Comparison of ENCODE assay signal across 8 mouse cellular contexts in the genomic region with DNA sequence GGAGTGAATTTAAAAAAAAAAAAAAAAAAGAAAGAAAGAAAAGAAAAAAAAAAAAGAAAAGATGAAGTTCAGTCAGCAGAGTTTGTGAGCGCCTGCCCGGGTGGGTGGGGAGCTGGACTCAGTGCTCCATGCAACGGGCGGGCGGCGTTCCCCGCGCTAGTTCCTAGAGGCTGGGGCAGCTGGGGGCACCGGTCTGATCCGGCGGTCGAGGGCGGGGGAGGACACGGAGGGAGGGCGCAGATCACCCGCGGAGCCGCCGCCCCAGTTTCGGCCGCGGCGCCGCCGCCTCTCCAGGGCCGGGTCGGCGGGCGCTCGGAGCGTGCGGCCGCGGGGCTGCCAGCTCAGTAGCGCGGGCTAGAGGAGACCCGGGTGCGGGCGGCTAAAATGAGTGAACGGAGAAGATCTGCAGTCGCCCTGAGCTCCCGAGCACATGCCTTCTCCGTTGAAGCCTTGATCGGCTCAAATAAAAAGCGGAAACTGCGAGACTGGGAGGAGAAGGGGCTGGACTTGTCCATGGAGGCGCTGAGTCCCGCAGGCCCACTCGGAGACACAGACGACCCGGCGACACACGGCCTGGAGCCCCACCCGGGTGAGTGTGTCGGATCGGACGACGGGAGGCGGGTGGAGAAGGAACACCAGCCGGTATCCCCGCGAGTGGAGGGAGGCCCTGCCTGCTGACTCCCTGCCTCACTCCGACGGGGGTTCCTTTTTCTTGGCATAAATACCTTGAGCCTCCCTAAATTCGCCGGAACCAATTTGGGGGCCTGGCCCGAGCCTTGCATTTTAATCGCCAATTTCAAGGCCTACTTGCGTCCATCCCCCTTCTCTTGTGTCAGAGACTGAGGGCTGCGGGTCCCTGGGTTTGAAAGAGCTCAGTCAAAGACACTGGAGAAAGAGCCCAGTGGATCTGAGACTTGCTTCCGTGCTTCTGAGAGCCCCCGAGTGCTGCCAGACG. TPM values are rescaled to one million over a fixed set of nuclear protein-coding genes. Genes with fewer than 3 reads are reported as not detected.
DNase-seq lines count a peak whose midpoint lies in the region; ATAC-seq and TF ChIP-seq lines count a peak whose summit lies in the region.

No protein-coding gene starts in this region.

- WGBS in forebrain, embryonic 12.5 days = under 1% methylated on average over 73 of the region's 73 CpGs
- under 1% methylated on average over 73 of the region's 73 CpGs for WGBS in hindbrain, embryonic 14.5 days
- under 1% methylated on average over 73 of the region's 73 CpGs for WGBS in lung, embryonic 16.5 days
- under 1% methylated on average over 72 of the region's 73 CpGs for WGBS in stomach, embryonic 14.5 days

- 0 out of 6 replicates have a peak, but pooled peaks of 1 of the 3 experiments have one; percentile 2 for TF ChIP-seq CTCF in MEL (IDR thresholded peaks at IDR 0.05 in 2 of 3, conservative IDR thresholded peaks at IDR 0.05 in 1 of 3; ENCODE audit: control insufficient read depth in 1 of 3, insufficient read depth in 1 of 3, low read depth in 2 of 3, low read length in 3 of 3, poor library complexity in 1 of 3, severe bottlenecking in 1 of 3)

- no peaks in the 10 kb centered on the region for H3K27me3 ChIP-seq in MEL (ENCODE audit: control insufficient read depth in 1 of 2, insufficient read depth in 2 of 2, low read length in 2 of 2)
- peaks cover 99% of the 10 kb centered on the region for H3K27me3 ChIP-seq in forebrain, embryonic 12.5 days
- H3K27me3 ChIP-seq in hindbrain, embryonic 14.5 days (ENCODE audit: control insufficient read depth, insufficient read depth, low read length) = peaks cover 96% of the 10 kb centered on the region
- H3K27me3 ChIP-seq in lung, embryonic 16.5 days (ENCODE audit: control insufficient read depth, insufficient read depth, low read depth, low read length) = peaks cover 93% of the 10 kb centered on the region
- peaks cover 68% of the 10 kb centered on the region for H3K27me3 ChIP-seq in stomach, embryonic 14.5 days (ENCODE audit: control insufficient read depth, insufficient read depth, low read length)

- H3K36me3 ChIP-seq in MEL (ENCODE audit: control insufficient read depth in 1 of 2, insufficient read depth in 2 of 2, low read length in 2 of 2) = peaks cover 0 to 3% of the 10 kb centered on the region in 2 experiments; a peak in 1 of 4 replicates
- H3K36me3 ChIP-seq in forebrain, embryonic 12.5 days (replicated peaks) = no peaks in the 10 kb centered on the region
- H3K36me3 ChIP-seq in hindbrain, embryonic 14.5 days (replicated peaks; ENCODE audit: control insufficient read depth, insufficient read depth) = no peaks in the 10 kb centered on the region
- H3K36me3 ChIP-seq in lung, embryonic 16.5 days (ENCODE audit: control insufficient read depth, insufficient read depth, low read length) = no peaks in the 10 kb centered on the region
- no peaks in the 10 kb centered on the region for H3K36me3 ChIP-seq in stomach, embryonic 14.5 days (ENCODE audit: control insufficient read depth, insufficient read depth, low read length)

- TF ChIP-seq EP300 in MEL (IDR thresholded peaks at IDR 0.05; ENCODE audit: low read depth in 1 of 2, low read length in 2 of 2) = no peak

- peaks cover 30% of the 10 kb centered on the region for H3K79me2 ChIP-seq in MEL (ENCODE audit: control insufficient read depth, insufficient read depth, low read length, poor library complexity)

- peak overlapping the region; percentile 87 to 99 for H3K4me3 ChIP-seq in MEL (ENCODE audit: control insufficient read depth in 1 of 2, insufficient read depth in 1 of 2, low read depth in 2 of 2, low read length in 2 of 2)
- H3K4me3 ChIP-seq in forebrain, embryonic 12.5 days (replicated peaks) = peak overlapping the region; percentile 38
- peak overlapping the region; percentile 23 for H3K4me3 ChIP-seq in hindbrain, embryonic 14.5 days (replicated peaks; ENCODE audit: low read length)
- H3K4me3 ChIP-seq in lung, embryonic 16.5 days (ENCODE audit: low read length) = peak overlapping the region; percentile 51
- H3K4me3 ChIP-seq in stomach, embryonic 14.5 days (ENCODE audit: low read depth, low read length) = peak overlapping the region; percentile 30

- H3K4me2 ChIP-seq in forebrain, embryonic 12.5 days = peak overlapping the region; percentile 60
- peak overlapping the region; percentile 46 for H3K4me2 ChIP-seq in hindbrain, embryonic 14.5 days (replicated peaks)
- H3K4me2 ChIP-seq in lung, embryonic 16.5 days (ENCODE audit: low read depth, low read length) = peak overlapping the region; percentile 73
- H3K4me2 ChIP-seq in stomach, embryonic 14.5 days (replicated peaks; ENCODE audit: low read depth, low read length) = peak overlapping the region; percentile 70

- peak overlapping the region; percentile 81 for H3K27ac ChIP-seq in MEL (ENCODE audit: control insufficient read depth, low read depth, low read length)
- 0 out of 2 replicates have a peak overlapping the region, but pooled peaks have one; percentile 13 for H3K27ac ChIP-seq in forebrain, embryonic 12.5 days
- H3K27ac ChIP-seq in hindbrain, embryonic 14.5 days = no peak overlapping the region
- no peak overlapping the region for H3K27ac ChIP-seq in lung, embryonic 16.5 days (ENCODE audit: low read length)
- no peak overlapping the region for H3K27ac ChIP-seq in stomach, embryonic 14.5 days (ENCODE audit: low read length)

- peak overlapping the region; percentile 99 for H3K9ac ChIP-seq in MEL (ENCODE audit: control insufficient read depth, low read depth, low read length, poor library complexity, severe bottlenecking)
- peak overlapping the region; percentile 42; the same call in 1 of the 2 replicates for H3K9ac ChIP-seq in forebrain, embryonic 12.5 days
- H3K9ac ChIP-seq in hindbrain, embryonic 14.5 days = 0 out of 2 replicates have a peak overlapping the region, but pooled peaks have one; percentile 24
- H3K9ac ChIP-seq in lung, embryonic 16.5 days (ENCODE audit: low read length) = peak overlapping the region; percentile 8
- H3K9ac ChIP-seq in stomach, embryonic 14.5 days (replicated peaks; ENCODE audit: low read depth, low read length) = no peak overlapping the region

- ATAC-seq in forebrain, embryonic 12.5 days (ENCODE audit: low FRiP score) = peak; percentile 72
- peak; percentile 68 for ATAC-seq in hindbrain, embryonic 14.5 days (ENCODE audit: low FRiP score)
- peak; percentile 64 for ATAC-seq in lung, embryonic 16.5 days (ENCODE audit: low read depth)
- ATAC-seq in stomach, embryonic 14.5 days (ENCODE audit: insufficient number of reproducible peaks, insufficient read depth, low FRiP score, low read depth) = peak; percentile 24

- no peaks in the 10 kb centered on the region for H3K9me3 ChIP-seq in MEL (replicated peaks; ENCODE audit: insufficient read depth, low read length)
- no peaks in the 10 kb centered on the region for H3K9me3 ChIP-seq in forebrain, embryonic 12.5 days
- H3K9me3 ChIP-seq in hindbrain, embryonic 14.5 days (ENCODE audit: control insufficient read depth, low read length) = no peaks in the 10 kb centered on the region
- no peaks in the 10 kb centered on the region; the same call in 1 of the 2 replicates for H3K9me3 ChIP-seq in lung, embryonic 16.5 days (ENCODE audit: control insufficient read depth, low read length)
- no peaks in the 10 kb centered on the region for H3K9me3 ChIP-seq in stomach, embryonic 14.5 days (ENCODE audit: control insufficient read depth, low read depth, low read length)

- TF ChIP-seq RAD21 in MEL (IDR thresholded peaks at IDR 0.05; ENCODE audit: low read depth, low read length) = no peak

- TF ChIP-seq POLR2A in MEL (IDR thresholded peaks at IDR 0.05; ENCODE audit: control insufficient read depth in 1 of 2, insufficient read depth in 1 of 2, low read depth in 1 of 2, low read length in 2 of 2, poor library complexity in 1 of 2) = peak; percentile 31 to 77; a peak in 3 of 4 replicates

- DNase-seq in cerebellum, postnatal 25 days = peak; percentile 35 to 50
- no peak for DNase-seq in cerebellum, adult 9-10 months
- peak; percentile 83 for DNase-seq in MEL (ENCODE audit: low read depth, low spot score)
- DNase-seq in hindbrain, embryonic 14.5 days (ENCODE audit: low spot score) = peak; percentile 50
- no peak for DNase-seq in frontal cortex, postnatal 14 days (ENCODE audit: low spot score in 2 of 2)

- peaks cover 0 to 7% of the 10 kb centered on the region in 2 experiments; a peak in 1 of 4 replicates for H3K4me1 ChIP-seq in MEL (ENCODE audit: control insufficient read depth in 1 of 2, insufficient read depth in 2 of 2, low read length in 2 of 2)
- H3K4me1 ChIP-seq in forebrain, embryonic 12.5 days = peaks cover 17% of the 10 kb centered on the region
- H3K4me1 ChIP-seq in hindbrain, embryonic 14.5 days (replicated peaks; ENCODE audit: control insufficient read depth, insufficient read depth, low read length) = no peaks in the 10 kb centered on the region
- H3K4me1 ChIP-seq in lung, embryonic 16.5 days (replicated peaks; ENCODE audit: control insufficient read depth, insufficient read depth, low read length) = peaks cover 7% of the 10 kb centered on the region
- H3K4me1 ChIP-seq in stomach, embryonic 14.5 days (ENCODE audit: control insufficient read depth, insufficient read depth, low read length) = no peaks in the 10 kb centered on the region

TF ChIP-seq in MEL, 35 proteins besides CTCF, POLR2A, EP300 and RAD21 (continues in another document):
- TF ChIP-seq TCF12 (IDR thresholded peaks at IDR 0.05; ENCODE audit: low read depth, low read length) = no peak
- TF ChIP-seq ZC3H11A (IDR thresholded peaks at IDR 0.05; ENCODE audit: low read depth, low read length) = no peak
- no peak for TF ChIP-seq GATA1 (IDR thresholded peaks at IDR 0.05; ENCODE audit: low read depth, low read length)
- no peak for TF ChIP-seq POLR2AphosphoS2 (IDR thresholded peaks at IDR 0.05; ENCODE audit: low read length)
- TF ChIP-seq MAFK (IDR thresholded peaks at IDR 0.05; ENCODE audit: borderline replicate concordance, low read depth, low read length) = no peak
- TF ChIP-seq TAL1 (IDR thresholded peaks at IDR 0.05; ENCODE audit: low read length) = no peak
- no peak for TF ChIP-seq ZMIZ1 (IDR thresholded peaks at IDR 0.05; ENCODE audit: low read depth, low read length)
- peak; percentile 44; the same call in 1 of the 2 replicates for TF ChIP-seq MXI1 (IDR thresholded peaks at IDR 0.05; ENCODE audit: low read depth, low read length)
- no peak for TF ChIP-seq ZKSCAN1 (IDR thresholded peaks at IDR 0.05; ENCODE audit: low read depth, low read length)
- TF ChIP-seq NRF1 (IDR thresholded peaks at IDR 0.05; ENCODE audit: insufficient read depth, low read depth, low read length, poor library complexity, severe bottlenecking) = no peak

RNA-seq across cellular contexts. Expression of a gene that starts 13.6 kb away (rescaled TPM):
- 8.9 and 9.8 TPM in 2 replicates for total RNA-seq in MEL (2012; rRNA removed)
- 10 to 100 TPM in 1 of 2 experiments, not detected in 1; 13.0 TPM for polyA plus RNA-seq in MEL (2012; ENCODE audit: insufficient read depth in 1 of 2, insufficient read length in 2 of 2, low read depth in 1 of 2, low replicate concordance in 2 of 2, missing spikeins in 1 of 2)
- 2.4 and 2.6 TPM in 2 replicates for polyA plus RNA-seq in forebrain, embryonic 12.5 days (2016; fragmentation: Nextera tagmentation; extraction: Ambion mirVana)
- polyA plus RNA-seq in hindbrain, embryonic 14.5 days (2014; fragmentation: Nextera tagmentation; extraction: Ambion mirVana) = 0.32 and 0.82 TPM in 2 replicates
- 0.24 and 0.47 TPM in 2 replicates for polyA plus RNA-seq in lung, embryonic 16.5 days (2015; fragmentation: Nextera tagmentation; extraction: Ambion mirVana)
- polyA plus RNA-seq in stomach, embryonic 14.5 days (2014; fragmentation: Nextera tagmentation; extraction: Ambion mirVana) = 0.13 TPM in 1 of 2 replicates, not detected in the other

Comparison
In these comparisons a context has a peak if more than half of its experiments do, and no peak if none do; other contexts are left out.
1. DNase-seq: peak in cerebellum, postnatal 25 days (2 of 2), MEL (single experiment) and hindbrain, embryonic 14.5 days (single experiment); none in cerebellum, adult 9-10 months (single experiment) and frontal cortex, postnatal 14 days (0 of 2).
2. H3K27ac ChIP-seq: peak in MEL (single experiment) and forebrain, embryonic 12.5 days (single experiment); none in hindbrain, embryonic 14.5 days (single experiment), lung, embryonic 16.5 days (single experiment) and stomach, embryonic 14.5 days (single experiment).
3. H3K4me3 ChIP-seq: peak in every context shown above with its lines; median percentile 93 in MEL; 51 in lung, embryonic 16.5 days; 38 in forebrain, embryonic 12.5 days; 30 in stomach, embryonic 14.5 days; 23 in hindbrain, embryonic 14.5 days.
4. Peak in every context shown above with its lines, with median percentiles within 50 percentile points of each other: ATAC-seq and H3K4me2 ChIP-seq.